Mouse (Mus musculus): ENCODE results near the gene Plcl1.

Plcl1 gene

DNA sequence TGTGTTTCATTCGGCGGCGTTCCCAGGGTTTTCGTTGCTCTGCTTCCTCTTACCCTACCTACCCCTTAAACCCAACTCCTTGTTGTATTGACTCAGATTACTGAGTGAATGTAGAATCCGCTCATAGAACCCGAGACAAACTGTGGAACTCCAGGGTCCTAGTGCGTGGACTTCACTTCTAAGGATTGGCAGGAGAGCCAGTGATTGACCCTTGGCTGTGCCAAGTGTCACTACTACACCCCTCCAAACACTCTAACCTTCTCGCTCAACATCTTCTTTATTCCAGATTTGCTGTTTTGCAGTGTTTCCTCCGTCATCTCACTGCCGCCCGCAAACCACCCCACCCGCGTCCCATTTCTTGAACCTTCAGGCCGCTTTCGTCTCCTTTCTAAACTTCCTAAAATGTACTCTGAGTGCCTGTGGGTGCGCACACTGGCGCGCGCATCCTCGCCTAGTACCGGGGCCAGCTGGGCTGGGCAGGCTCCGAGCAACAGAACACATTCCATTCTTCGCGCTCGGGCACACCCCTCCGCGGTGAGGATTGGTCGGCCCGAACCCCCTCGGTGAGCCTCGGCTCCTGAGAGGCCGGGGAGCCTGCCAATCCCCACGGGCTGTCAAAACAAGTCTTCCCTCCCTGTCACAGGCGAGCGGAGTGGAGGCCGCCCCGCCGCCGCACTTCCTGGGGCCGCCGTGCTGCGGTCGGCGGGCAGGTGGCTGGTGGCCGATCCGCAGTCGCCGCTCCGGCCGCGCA, at the start of gene Plcl1:
Gene Plcl1 (plus strand): TSS at position 650 of the 751 bp plus-strand sequence.
- DNase-seq, result peak; percentile 97

DNA sequence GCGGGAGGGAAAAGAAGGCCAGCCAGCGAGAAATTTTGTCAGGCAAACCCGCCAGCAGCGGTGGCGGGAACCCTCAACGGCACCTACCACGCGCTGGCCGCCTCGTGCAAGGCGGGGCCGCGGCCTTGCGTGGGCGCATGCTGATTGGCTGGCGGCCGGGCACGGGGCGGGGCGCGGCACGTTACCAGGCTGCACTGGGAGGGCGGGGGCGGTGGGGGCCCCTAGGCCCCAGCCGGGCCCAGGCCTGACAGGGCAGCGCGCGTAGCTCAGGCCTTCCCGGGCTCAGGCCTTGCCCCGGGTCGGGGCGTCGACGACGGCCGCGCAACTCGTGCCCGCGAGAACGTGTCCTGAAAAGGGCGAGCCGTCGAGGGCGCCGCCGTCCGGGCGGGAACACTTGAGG, 43.1 kb upstream of the Plcl1 start:
- peak; percentile 3 for DNase-seq

DNA sequence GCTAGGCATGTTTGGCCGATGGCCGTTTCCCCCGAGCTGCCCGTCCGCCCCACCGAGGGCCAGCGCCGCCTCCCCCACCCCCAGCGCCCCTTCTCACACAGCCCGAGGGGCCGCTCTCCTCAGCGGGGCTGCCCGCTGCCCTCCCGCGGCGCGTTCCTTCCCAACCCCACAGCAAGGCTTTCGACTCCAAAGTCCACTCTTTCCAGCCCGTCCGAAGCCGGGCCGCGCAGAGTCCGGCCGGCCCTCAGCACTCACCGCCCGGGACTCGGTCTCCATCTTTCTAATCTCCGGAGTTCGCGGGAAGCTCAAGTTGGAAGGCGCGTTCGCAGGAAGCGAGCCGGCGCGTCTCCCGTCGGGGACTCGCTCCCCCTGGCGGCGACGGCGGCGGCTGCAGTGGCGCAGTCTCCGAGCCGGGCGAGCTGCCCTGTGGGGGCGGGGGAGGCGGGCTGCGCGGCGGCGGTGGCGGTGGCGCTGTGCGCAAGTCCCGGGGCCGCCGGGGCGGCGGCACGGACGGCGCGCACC, 42.6 kb upstream of the Plcl1 start, which contains the start of gene Boll:
Gene Boll (minus strand): TSS at position 426 of the 522 bp plus-strand sequence.
- DNase-seq, result peak; percentile 75

DNA sequence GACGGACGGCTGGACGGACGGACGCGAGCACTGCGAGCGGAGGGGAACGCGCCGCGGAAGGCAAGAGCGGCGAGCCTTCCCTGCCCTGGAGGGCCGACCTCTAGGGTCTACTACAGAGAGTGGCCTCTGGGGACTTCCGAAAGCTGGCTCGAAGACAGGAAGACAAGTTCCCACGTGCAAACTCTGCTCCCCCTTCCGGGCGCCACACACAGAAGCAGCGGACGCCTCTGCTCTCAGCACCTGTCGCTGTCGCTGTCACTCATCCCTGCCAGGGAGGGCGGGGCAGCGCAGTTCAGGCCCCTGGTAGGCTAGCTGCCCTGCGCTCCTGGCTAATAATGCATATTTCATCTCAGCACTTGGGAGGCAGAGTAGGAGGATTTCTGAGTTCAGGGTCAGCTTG, 42.1 kb upstream of the Plcl1 start:
- peak; percentile 22 for DNase-seq

DNA sequence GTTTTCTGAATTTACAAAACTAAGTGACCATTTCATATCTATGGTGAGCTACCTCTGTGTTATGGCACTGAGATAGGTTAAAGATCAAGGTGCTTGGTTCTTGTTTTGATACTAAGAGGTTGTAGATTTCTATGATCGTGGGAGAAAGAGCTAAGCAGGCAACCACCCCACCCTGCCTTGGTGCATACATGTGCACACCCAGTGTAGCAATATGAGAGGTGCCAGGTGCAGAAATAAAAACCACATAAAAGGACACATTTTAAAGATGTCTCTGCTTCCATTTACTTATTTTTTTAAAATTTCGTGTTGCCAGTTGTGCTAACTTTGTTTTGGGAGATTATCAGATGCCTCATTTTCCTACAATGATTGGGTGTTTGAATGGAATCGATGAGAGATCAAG, 33.1 kb upstream of the Plcl1 start:
- DNase-seq, result no peak

DNA sequence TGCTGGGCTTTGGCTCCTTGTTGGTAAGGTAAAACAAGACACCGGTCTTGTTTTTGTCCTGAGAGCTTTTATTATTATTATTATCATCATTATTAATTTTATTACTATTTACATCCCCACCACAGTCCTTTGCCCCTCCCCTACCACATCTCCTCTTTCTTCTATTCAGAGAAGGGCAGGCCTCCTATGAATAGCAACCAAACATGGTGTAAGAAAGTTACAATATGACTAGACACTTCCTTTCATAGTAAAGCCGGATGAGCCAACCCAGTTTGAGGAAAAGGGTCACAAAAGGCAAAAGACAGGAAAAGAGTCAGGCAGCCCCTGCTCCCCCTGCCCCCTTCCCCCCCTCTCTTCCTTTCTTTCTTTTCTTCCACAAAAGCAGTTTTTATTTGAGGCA, 25.2 kb upstream of the Plcl1 start:
- DNase-seq, result no peak

DNA sequence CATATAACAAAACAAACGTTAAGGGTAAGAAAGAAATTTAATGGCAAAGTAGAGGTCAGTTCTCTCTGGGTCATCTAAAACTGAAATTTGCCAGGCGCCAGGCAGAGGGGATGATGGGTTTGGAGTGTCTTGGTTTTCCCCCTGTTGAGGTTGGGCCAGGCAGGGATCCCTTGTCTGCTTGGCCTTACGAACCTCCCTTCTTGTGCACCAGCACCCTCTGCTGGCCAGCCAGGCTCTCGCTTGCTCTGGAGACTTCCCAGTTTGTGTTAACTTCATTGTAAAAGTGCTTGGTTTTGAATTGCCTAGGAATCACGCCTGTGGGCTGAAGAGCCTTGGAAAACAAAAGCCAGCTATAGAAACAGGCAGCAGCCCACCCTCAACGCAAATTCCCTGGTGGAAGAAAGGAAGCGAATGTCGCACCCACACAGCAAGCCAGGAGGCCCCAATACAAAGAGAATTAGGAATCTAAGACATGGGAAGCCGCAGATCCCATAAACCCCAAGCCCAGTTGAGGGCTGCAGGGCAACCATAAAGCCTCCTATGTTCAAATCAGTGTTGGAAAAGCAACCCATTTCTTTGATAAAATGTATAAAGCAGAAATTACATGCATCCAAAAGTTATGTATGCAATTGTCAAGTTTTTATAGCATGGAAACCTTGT, 22.5 kb upstream of the Plcl1 start:
- peak; percentile 87 for DNase-seq

DNA sequence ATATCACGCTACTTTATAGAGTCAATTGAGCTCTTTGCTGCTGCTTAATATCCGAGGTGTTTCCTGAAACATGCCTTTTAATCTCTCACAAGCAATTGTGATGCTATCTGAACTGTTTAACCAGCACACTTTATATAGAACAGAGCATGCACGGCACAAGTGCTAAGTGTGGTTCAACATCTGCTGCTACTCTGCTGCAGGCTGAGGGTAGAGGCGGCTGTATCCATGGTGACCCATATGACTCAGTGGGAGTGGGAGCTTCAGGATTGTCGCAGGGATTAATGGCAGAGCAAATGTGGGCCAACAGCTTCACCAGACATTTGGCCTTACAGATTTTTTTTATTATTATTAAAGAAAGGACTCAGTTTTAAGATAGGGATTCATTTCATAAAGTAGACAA, 5.8 kb upstream of the Plcl1 start:
- no peak for DNase-seq

DNA sequence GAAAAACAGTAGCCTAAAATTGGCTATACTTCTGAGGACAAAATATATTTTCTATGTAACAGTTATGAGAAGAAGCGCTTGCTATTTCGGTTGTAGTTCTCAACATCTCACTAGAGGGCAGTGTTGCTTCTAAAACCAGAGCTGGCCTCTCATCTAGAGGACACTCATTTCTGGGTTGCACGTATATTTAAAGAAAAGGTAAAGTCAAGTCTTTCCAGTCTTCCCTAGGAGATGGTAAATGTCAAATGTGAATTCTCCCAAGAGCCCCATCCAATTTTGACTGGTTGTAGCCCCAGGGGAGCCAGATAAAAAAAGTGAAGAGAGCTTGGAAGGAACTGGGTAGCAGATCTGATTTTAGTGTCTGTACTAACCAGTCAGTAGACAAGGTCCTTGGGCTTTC, 1.3 kb upstream of the Plcl1 start:
- DNase-seq, result peak; percentile 42

DNA sequence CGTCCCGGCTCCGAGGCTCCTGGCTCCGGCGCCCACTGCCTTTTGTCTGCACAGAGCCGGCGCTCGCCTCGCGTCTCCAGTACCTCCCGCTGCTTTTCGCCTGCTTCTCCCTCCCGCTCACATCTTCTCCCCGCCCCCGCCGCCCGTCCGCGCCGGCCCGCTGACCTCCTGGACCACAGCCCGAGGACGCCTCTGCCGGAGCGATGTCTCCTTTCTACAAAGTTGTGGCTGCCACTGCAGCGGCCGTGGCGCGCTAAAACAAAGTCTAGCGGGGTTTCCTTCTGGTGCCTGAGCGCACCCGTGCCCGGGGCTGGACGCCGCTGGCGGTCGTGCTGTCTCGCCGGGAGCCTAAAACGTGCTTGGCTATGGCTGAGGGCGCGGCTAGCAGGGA, 297 bp downstream of the Plcl1 start:
- peak; percentile 65 for DNase-seq

DNA sequence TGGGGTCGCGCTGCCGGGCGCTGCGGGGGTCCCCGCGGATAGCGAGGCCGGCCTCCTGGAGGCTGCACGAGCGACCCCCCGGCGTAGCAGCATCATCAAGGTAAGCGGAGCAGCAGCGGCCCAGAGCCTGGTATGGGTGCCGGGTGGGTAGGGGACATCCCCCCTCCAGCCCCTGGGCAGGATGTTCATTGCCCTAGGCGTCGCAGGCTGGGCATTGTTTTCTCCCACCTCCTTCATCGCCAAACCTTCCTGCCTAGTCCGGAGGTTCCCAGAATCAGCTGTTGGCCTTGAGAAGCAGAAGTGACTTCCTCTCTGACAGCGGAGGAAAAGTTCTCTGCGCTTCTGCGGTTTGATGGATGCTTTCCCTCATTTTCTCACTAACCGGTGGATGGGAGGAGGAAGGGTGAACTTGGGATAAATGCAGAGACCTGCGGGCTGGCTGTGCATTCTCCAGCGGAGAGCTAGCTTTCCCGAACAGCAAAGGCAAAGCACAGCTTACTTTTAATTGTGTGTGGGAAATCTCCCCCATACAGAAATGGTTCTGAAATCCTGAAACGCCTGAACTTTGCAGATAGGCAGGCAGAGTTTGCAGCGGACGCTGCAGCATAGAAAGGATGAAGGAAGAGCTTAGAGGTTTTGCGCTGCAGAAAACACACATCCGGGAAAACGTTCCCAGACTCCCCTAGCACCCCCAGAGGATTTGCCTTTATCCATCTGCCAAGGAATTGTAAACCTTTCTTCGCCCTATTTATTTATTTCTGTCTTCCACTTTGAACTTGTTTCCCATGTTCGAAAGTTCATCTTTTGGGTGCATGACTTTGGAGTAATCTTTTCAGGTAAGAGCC, 1.0 kb downstream of the Plcl1 start:
- no peak for DNase-seq

DNA sequence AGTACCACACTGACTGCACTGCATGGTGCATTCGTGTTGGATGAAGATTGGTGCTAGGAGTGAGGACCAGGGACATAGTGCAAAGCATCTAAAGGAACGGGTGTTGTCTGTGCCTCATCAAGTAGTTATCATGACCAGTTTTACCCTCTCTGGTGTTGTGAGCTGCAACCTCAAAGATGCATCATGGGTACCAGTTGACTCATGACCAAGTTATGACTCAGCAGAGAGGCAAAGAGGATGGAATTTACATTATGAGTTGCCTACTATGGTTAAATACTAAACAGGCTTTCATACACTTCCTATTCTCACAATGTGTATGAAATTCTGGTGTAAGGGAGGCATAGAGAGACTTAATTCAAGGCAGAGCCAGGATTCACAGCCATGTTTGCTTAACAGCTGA, 4.9 kb downstream of the Plcl1 start:
- DNase-seq, result no peak

DNA sequence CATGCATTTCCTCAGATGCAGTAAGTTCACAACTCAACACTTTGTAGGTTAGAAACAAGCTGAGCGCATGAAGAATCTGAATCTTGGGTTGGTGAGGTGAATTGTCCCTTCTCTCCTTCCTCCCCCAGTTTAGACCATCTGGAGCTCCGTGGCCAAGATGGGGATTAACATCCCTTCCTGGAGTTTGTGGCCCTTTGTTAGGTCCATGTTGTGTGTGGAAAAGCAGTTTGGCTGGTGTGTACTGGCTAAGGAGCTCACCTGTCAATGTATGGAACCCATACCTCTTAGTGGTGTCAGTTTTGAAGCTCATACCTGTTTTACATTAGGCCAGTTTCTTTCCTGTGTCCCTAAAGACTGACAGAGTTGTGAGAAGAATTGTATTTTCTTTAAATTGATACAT, 5.4 kb downstream of the Plcl1 start:
- no peak for DNase-seq

DNA sequence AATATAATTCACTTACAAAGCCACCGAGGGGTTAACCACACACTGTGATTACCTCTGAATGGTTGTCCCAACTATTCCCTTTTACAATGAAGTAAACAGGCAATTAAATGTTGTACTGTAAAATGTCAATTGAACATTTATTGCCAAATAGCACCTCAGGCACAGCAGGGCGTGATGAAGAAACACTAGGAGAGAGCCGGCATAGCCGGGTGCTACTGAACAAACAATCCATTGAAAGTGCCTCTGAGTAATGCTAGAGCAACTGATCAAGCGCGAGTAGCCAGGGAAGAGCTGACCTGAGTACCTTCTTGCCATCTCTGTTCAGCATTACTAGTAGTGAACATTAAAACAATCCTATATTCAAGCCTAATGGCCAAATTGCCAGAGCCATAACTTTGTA, 6.8 kb downstream of the Plcl1 start:
- DNase-seq, result no peak

DNA sequence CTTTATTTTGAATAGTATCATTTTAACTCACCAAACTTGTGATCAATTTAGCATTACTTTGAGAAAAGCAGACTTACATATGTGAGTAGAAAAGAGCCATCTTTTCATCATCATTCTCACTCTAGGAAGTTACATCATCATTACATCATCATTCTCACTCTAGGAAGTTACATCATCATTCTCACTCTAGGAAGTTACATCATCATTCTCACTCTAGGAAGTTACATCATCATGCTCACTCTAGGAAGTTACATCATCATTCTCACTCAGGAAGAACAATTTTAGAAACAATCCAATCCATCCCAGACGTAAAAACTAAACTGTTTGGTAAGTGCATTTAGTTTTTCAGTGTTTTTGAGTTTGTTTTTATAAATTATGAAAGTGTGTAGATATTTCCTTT, 7.8 kb downstream of the Plcl1 start:
- DNase-seq, result no peak

DNA sequence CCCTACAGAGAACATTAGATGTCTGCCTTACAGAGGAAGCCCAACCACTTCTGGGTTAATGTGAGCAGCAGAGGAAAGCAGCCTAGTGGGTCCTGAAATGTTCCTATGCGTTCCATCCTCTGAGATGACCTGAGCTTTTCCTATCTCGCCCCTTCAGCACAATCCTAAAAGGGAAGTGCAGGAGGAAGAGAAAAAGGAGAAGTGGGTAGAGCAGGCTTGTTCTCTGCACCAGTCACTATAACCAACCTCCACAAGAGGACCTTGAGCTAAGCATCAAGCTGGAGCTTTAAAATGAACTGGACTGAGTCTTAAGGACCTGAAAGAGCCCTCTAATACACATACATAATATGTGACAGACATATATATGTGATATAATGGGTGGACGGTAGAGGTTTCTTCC, 13.2 kb downstream of the Plcl1 start:
- DNase-seq, result no peak

DNA sequence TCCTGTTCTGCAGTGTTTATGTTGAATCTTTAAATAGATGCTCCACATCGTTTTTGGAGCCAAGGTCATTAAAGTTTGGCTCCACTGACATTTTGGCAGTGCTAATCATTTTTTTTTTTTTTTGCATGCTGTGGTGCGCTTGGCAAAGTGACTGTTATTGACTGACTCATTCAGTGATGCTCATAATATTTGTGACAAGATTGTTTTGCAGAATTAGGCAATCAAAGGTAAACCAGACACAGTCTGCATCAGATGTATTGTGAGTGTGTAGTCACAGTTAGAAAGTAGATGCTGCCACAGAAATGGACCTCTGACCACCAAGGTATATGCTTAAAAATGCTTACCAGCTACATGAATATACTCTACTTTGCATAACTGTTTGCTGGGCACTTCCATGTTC, 21.9 kb downstream of the Plcl1 start:
- DNase-seq, result no peak

DNA sequence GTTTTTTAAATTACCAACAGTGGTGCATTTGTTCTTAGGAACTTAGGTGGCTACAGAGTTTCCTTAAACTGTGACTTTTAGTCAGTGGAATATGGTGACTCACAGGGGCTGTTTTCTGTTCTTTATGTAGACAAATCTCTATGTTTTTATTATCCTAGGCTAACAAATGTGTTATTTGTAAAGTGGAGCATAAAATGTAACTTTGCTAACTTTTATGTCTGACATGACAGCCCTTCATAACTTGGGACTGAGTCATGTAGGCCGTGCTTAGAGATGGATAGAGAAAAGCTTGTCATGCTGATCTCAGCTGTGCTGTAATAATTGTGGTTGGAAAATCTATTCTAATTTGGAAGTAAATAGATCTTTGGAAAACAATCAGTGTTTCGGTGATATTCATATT, 23.3 kb downstream of the Plcl1 start:
- DNase-seq, result no peak

DNA sequence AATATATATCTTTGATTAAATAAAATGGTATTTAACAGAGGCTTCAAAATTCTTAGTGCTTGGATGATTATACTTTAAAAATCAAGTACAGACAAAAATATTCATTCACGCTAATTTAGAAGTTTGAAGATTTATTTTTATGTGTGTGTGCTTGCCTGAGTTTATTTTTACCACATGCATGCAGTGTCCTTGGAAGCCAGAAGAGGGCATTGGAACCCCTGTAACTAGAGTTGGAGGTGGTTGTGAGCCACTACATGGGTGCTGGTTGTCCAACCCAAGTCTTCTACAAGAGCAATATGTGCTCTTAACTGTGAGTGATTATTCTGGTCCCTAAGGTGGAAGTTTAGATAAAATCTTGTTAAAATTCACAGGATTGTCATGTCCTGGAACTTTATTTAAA, 24.0 kb downstream of the Plcl1 start:
- no peak for DNase-seq

DNA sequence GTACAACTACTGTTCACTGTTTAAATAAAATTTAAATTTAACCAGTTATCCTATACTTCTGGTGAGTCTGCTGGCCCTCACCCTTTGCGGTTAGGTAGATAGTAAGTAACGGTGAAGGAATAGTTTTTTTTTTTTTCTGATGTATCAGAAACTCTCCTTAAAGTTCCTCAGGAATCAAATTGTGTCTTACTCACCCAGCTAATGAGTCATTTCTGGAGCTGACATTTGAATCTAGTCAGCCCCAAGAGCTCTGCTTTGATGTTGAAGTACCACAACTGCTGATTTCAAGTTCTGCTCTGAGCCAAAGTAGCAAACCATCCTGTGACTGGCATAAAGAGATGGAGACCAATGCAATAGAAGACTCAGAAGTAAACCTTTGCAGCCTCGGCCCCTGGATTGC, 24.9 kb downstream of the Plcl1 start:
- no peak for DNase-seq

DNA sequence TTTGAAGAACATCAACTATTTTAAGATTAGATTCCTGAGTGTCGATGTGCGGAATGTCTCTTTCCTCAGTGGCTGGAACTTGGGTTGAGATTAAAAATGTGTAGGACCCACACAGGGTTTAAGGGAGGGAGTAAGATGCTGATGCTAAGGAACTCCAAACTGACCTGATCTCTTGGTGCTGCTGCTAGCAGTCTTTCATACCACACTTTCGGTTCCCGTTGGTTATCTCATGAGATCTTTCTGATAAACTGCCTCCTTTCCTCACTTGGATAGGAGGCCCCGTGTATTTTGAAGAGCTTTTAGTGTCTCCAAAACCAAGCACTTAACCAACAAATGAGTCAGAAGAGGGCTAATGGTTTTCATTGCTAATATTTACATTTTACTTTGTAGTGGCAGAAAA, 30.9 kb downstream of the Plcl1 start:
- no peak for DNase-seq

DNA sequence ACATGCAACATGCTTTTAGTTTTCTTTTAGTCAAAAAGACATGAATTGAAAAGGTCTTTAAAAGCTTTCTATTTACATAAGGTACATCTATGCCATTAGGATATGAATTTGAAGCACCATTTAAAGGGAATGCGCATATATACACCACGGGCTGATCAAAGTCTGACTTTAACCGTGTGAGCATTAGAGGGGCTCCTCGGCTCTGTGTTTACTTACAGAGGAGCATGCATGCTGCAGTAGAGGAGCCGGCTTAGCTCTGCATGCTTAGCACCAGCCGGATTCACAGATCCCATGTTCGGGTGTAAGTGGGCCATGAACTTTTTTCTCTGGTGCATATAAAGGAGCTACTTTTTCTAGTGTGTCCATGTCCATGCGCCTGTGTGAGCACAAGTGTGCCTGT, 31.4 kb downstream of the Plcl1 start:
- no peak for DNase-seq

DNA sequence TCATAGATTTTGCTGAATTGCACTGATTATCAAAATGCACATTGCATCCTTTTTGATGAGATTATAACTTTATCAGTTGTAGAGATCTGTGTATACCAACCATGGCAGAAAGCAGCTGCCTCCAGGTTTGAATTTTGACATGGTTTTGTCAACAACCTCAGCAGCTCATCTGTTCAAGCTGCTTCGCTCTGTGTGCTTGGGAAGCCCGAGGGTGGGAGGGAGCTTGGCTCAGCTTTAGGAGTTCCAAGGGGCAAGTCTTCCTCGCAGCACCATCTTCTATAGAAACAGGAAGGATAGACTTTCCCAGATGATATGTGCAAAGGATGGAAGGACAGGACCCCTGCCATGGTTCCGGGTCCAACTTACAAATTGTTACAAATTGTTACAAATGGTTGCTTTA, 32.9 kb downstream of the Plcl1 start:
- DNase-seq, result no peak

Data from right cerebral cortex, postnatal 4 days (tissue).